Mouse (Mus musculus) heart, embryonic 11.5 days (tissue): ENCODE data around the gene Mapkap1. TPM values are rescaled to one million over a fixed set of nuclear protein-coding genes. Genes with fewer than 3 reads are reported as not detected.

Source experiments
- ATAC-seq: fragments of 200-750 bp; cut with Nextera tagmentation; replicated peaks from 2 replicates; pipeline ENCODE4 v1.8.0; 2017; ENCODE audit warnings: moderate library complexity; ENCODE audit not compliant: insufficient number of reproducible peaks, low FRiP score, low TSS enrichment
- H3K27ac ChIP-seq: fragments of 300-500 bp; sonication (generic); 2 replicates; pipeline ENCODE4 v1.5.1; 2014; ENCODE audit warnings: mild to moderate bottlenecking, low read depth, low read length
- H3K27me3 ChIP-seq: fragments of 300-500 bp; sonication (generic); 2 replicates; pipeline ENCODE4 v1.6.1; 2014; ENCODE audit warnings: mild to moderate bottlenecking, low read length, mixed read lengths; ENCODE audit not compliant: control insufficient read depth, insufficient read depth
- H3K36me3 ChIP-seq: fragments of 300-500 bp; sonication (generic); 2 replicates; pipeline ENCODE4 v1.6.1; 2014; ENCODE audit warnings: mild to moderate bottlenecking, low read length, moderate library complexity, mixed read lengths; ENCODE audit not compliant: control insufficient read depth, insufficient read depth
- H3K4me1 ChIP-seq: fragments of 300-500 bp; sonication (generic); 2 replicates; pipeline ENCODE4 v1.6.1; 2014; ENCODE audit warnings: low read length; ENCODE audit not compliant: control insufficient read depth, insufficient read depth
- H3K4me2 ChIP-seq: fragments of 300-500 bp; sonication (generic); 2 replicates; pipeline ENCODE4 v1.6.1; 2014; ENCODE audit warnings: mild to moderate bottlenecking, moderate library complexity
- H3K4me3 ChIP-seq: fragments of 300-500 bp; sonication (generic); 2 replicates; pipeline ENCODE4 v1.5.1; 2014; ENCODE audit warnings: low read depth, low read length
- H3K9ac ChIP-seq: fragments of 300-500 bp; sonication (generic); 2 replicates; pipeline ENCODE4 v1.6.1; 2014; ENCODE audit warnings: mild to moderate bottlenecking, low read depth, low read length, moderate library complexity
- H3K9me3 ChIP-seq: fragments of 300-500 bp; sonication (generic); replicated peaks from 2 replicates; pipeline ENCODE4 v1.6.1; 2016; ENCODE audit warnings: low read length; ENCODE audit not compliant: control insufficient read depth
- WGBS: fragments of 180-500 bp; shearing (Covaris S2); extraction: QIAGEN DNeasy Blood & Tissue Kit; methylation state at CpG from one replicate; pipeline ENCODE4 v1.1.7; 2014; ENCODE audit not compliant: insufficient replicate concordance; 5-methylcytosine and 5-hydroxymethylcytosine counted together
- polyA plus RNA-seq: library from polyadenylated mRNA; unstranded; fragments of >200 nt; fragmentation: Nextera tagmentation; extraction: Ambion mirVana; gene quantifications from 2 replicates; pipeline ENCODE4 v1.2.1, GENCODE M21; 2014

Mapkap1 gene
- polyA plus RNA-seq, 1 experiment from 2014 or later: 61.7 TPM

DNA sequence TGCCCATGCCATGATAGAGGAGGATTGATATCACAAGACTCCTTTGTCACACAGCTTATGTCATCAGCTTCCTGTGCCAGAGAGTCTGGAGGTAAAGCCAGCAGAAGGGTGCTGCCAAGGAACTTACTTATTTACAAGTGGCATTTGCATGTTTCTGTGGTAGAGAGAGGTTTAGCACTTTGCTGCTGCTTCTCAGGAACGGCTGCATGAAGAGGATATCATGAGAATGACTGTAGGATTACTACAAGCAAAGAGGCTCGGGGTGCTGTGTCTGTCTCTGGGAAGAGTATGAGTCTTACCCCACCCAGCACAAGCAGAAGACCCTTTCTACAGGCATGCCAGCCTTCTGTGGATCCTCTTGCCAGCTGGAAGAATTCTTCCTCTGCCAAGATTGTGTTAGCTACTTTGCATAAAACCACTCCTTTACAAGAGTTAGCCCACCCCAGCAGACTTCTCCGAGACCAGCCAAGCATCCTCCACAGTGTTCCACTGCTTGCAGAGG, 139.7 kb downstream of the Mapkap1 start:
- ATAC-seq: no peak

DNA sequence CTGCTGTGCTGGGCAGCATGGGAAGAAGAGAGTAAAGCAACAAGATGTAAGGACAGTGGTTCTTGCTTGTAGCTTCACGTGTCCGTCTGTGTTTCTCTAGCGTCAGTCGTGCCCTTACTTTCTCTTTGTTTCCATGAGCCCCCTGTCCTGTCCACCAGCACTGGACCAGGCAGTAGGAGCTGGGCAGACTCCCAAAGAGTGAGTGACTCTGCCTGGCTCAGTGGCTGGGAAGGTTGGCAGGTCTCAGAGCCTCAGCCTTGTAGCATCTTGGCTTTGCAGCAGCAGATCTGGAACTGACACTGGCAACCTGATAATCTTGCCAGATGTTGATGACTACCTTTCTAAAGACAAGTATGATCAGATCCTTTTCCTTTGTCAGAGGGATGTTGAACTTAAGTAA, 140.9 kb downstream of the Mapkap1 start:
- ATAC-seq: no peak
- H3K4me2 ChIP-seq: no peak overlapping the region
- no peak overlapping the region for H3K4me3 ChIP-seq
- no peaks in the 10 kb centered on the region for H3K36me3 ChIP-seq
- H3K9me3 ChIP-seq: no peaks in the 10 kb centered on the region
- H3K9ac ChIP-seq: no peak overlapping the region
- peaks cover 16% of the 10 kb centered on the region for H3K4me1 ChIP-seq
- WGBS: 91% methylated on average over 4 of the region's 4 CpGs
- H3K27me3 ChIP-seq: no peaks in the 10 kb centered on the region
- H3K27ac ChIP-seq: no peak overlapping the region

More for the DNA sequence above, 139.7 kb downstream of the Mapkap1 start:
- Histone ChIP-seq H3K9me3 (no peaks in the 10 kb centered on the region), H3K4me2 (no peak overlapping the region), H3K4me1 (peaks cover 12% of the 10 kb centered on the region), H3K9ac (no peak overlapping the region), H3K4me3 (no peak overlapping the region), H3K27me3 (no peaks in the 10 kb centered on the region), H3K27ac (no peak overlapping the region), H3K36me3 (no peaks in the 10 kb centered on the region)
- WGBS: 77% methylated on average over 3 of the region's 3 CpGs

DNA sequence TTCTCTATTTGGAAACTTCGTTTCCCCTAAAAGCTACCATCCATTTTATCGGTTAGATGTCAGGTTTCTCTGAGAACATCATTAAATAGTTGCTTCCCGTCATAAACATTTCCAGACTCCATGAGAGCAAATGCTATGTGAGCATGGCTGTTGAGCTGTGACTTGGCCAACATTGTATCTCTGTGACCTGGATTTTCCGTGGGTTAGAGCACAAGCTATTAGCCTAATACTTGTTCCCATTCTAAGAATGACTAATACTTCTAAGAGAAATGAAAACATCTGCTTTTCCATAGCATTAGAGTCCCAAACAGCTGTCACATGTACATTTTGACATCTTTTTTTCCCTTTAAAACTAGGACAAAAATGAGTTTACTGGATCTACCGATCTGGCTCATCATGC, 142.4 kb downstream of the Mapkap1 start:
- no peak overlapping the region for H3K4me3 ChIP-seq
- no peaks in the 10 kb centered on the region for H3K9me3 ChIP-seq
- H3K27me3 ChIP-seq: no peaks in the 10 kb centered on the region
- peaks cover 19% of the 10 kb centered on the region for H3K4me1 ChIP-seq
- peak overlapping the region; percentile 31 for H3K27ac ChIP-seq
- 86% methylated on average over 5 of the region's 5 CpGs for WGBS
- no peak overlapping the region for H3K9ac ChIP-seq
- H3K36me3 ChIP-seq: no peaks in the 10 kb centered on the region
- ATAC-seq: no peak
- H3K4me2 ChIP-seq: no peak overlapping the region

DNA sequence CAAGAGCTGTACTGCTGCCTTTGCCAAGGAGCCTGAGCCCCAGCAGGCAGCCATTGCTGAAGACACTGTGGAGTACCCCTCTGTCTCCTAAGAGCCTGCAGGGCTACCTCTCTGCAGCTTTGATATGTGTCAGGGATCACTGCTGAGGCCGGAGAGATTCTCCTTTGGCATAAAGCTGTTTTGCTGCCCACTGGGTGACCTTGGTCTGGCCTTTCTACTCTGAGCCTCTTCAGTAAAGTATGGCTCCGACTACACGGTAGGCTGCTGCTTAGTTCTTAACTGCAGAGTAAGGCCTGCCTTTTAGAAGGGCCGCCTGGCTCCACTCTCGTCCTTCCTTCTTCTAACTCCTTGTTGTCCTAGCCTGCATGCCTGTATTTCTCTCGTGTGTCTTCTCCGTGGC, 142.9 kb downstream of the Mapkap1 start:
- Histone ChIP-seq H3K4me1 (peaks cover 19% of the 10 kb centered on the region), H3K4me3 (no peak overlapping the region), H3K9ac (no peak overlapping the region), H3K27ac (peak overlapping the region; percentile 31), H3K4me2 (no peak overlapping the region), H3K36me3 (no peaks in the 10 kb centered on the region), H3K27me3 (no peaks in the 10 kb centered on the region), H3K9me3 (no peaks in the 10 kb centered on the region)
- WGBS: 48% methylated on average over 7 of the region's 7 CpGs
- ATAC-seq: no peak

DNA sequence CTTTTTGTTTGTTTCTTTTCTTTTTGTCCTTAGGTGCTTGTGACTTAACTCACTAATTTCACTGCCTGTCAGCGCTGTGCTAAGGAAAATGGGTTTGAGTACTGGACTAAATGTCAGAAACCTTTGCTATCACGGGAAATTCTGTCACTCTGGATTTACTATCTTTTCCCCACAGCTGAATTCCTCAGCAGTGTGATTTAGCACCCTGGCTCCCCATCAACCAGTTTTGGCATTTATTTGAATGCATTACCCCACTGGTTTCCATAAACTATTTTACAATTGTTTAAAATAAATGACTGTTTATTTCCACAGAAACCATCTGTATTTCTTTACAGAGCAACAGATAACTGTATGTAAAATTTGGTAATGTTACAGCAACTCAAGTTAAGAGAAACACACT, 146.2 kb downstream of the Mapkap1 start:
- Histone ChIP-seq H3K27me3 (no peaks in the 10 kb centered on the region), H3K9me3 (no peaks in the 10 kb centered on the region), H3K4me2 (no peak overlapping the region), H3K4me3 (no peak overlapping the region), H3K27ac (no peak overlapping the region), H3K9ac (no peak overlapping the region), H3K36me3 (no peaks in the 10 kb centered on the region), H3K4me1 (peaks cover 26% of the 10 kb centered on the region)
- 34% methylated on average over 2 of the region's 2 CpGs for WGBS
- no peak for ATAC-seq

DNA sequence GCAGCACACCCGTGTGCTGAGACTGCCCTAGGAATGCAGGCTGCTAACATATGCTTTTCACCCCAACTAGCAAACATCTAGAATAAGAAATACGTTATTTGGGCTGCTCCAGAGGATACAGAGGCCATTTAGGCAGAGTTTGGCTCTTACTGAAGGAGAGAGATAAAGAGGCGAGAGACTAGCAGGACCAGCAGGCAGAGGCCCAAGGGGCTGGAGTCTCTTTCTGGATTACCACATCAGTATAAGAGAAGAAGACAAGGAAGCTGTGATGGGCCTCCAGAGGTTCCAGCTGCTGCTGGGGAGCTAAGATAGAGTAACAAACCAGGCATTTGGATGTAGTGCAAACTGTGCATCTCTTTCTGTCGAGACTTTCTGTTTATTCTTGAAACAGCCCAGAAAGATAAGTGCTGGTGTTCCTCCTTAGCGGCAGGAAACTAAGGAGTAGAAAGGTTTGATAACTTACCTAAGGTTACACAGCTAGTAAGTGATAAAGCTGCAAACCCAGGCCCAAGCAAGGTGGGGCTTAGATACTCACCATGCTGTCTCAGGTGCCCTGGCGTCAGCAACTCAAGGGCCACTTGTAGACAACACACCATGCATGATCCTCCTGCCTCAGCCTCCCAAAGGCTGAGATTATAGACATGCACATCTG, 147.1 kb downstream of the Mapkap1 start:
- Histone ChIP-seq H3K36me3 (no peaks in the 10 kb centered on the region), H3K4me1 (peaks cover 26% of the 10 kb centered on the region), H3K27ac (no peak overlapping the region), H3K27me3 (no peaks in the 10 kb centered on the region), H3K9ac (no peak overlapping the region), H3K9me3 (no peaks in the 10 kb centered on the region), H3K4me2 (no peak overlapping the region), H3K4me3 (no peak overlapping the region)
- WGBS: 43% methylated on average over 6 of the region's 6 CpGs
- ATAC-seq: no peak

DNA sequence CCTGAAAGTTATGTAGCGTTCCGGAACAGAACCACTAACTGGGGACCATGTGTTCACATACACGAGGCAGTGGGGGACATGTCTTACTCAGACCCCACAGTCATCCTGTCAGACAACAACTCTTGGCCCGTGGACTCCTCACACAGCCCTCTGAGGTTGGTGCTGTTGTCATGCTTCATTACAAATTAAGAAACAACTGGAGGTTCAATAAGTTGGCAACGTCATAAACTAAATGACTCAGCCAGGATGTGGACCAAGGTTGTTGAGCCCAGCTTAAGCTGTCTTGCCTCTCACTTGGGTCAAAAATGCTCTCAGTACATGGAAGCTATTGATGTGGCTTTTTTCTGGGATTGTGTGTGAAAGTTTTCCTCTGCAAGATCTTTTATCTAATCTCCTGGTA, 153.6 kb downstream of the Mapkap1 start:
- H3K4me3 ChIP-seq: no peak overlapping the region

DNA sequence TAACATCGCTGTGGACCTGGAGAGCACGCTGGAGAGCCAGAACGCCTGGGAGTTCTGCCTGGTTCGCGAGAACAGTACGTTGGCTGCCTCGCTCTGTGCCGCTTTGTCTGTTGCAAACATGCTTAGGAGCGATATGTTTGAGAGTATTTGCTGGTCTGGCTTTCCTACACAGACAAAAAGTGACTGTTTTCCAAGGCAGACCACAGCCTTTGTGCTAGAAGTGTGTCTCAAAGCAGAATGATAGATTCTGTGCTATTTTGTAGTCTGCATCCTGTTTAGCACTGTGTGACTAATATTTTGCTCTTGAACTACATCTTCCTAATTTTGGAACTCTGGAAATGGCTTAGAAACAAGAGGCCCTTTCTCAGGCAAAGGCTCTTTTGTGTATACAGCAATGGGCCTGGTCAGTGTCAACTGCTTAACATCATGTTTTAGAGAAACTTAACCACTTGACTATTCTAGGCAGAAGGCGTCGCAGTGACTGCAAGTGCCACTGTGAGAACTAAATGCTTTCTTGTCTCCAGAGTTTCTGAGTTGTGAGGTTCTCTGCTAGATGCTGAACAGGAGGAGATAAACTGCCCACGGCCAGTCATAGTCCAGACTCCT, 156.6 kb downstream of the Mapkap1 start:
- no peaks in the 10 kb centered on the region for H3K9me3 ChIP-seq
- no peak overlapping the region; the same call in 1 of the 2 replicates for H3K4me2 ChIP-seq
- 47% methylated on average over 12 of the region's 12 CpGs for WGBS
- peak overlapping the region; percentile 90 for H3K27ac ChIP-seq
- no peaks in the 10 kb centered on the region for H3K36me3 ChIP-seq
- H3K27me3 ChIP-seq: no peaks in the 10 kb centered on the region
- H3K4me3 ChIP-seq: no peak overlapping the region
- peak overlapping the region; percentile 39; the same call in 1 of the 2 replicates for H3K9ac ChIP-seq
- ATAC-seq: no peak
- peaks cover 18% of the 10 kb centered on the region for H3K4me1 ChIP-seq

More for the DNA sequence above, 153.6 kb downstream of the Mapkap1 start:
- H3K4me2 ChIP-seq: no peak overlapping the region
- H3K9me3 ChIP-seq: no peaks in the 10 kb centered on the region
- peaks cover 22% of the 10 kb centered on the region for H3K4me1 ChIP-seq
- no peak overlapping the region for H3K27ac ChIP-seq
- WGBS: 82% methylated on average over 5 of the region's 5 CpGs
- no peaks in the 10 kb centered on the region for H3K36me3 ChIP-seq
- ATAC-seq: no peak
- H3K27me3 ChIP-seq: no peaks in the 10 kb centered on the region
- no peak overlapping the region for H3K9ac ChIP-seq

DNA sequence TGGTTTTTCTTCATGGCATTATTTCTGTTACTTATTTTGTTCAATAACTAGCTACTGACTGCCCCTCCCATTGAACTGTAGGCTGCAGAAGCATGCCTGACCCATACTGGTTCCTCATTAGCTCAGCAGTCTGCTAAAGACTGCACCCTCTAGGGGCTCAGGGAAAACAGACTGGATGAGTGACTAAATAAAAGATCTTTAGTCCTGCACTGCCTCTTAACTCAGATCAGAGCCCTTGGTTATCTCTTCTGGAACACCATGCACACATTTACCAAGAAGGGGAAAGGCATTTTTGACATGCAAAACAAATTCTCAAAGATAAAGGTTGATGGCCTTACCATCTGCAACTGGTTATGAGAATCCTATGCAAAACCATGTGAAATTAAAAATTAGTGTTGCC, 157.3 kb downstream of the Mapkap1 start:
- H3K27me3 ChIP-seq: no peaks in the 10 kb centered on the region
- H3K9me3 ChIP-seq: no peaks in the 10 kb centered on the region
- peak overlapping the region; percentile 90 for H3K27ac ChIP-seq
- H3K4me1 ChIP-seq: peaks cover 18% of the 10 kb centered on the region
- no peak for ATAC-seq
- H3K9ac ChIP-seq: no peak overlapping the region
- H3K36me3 ChIP-seq: no peaks in the 10 kb centered on the region
- H3K4me2 ChIP-seq: no peak overlapping the region
- no peak overlapping the region for H3K4me3 ChIP-seq
